Mouse (Mus musculus) spleen, adult 12 weeks (tissue): ENCODE results near the gene Ctxn1.

Experiments used
- DNase-seq: peaks from one replicate; pipeline ENCODE4 v3.0.0; 2022; ENCODE audit warnings: low spot score

The Ctxn1 gene

GRCm38 (mm10) chr8:4214006-4214980, 44.8 kb downstream of the Ctxn1 start:
- peak; percentile 11 for DNase-seq

GRCm38 (mm10) chr8:4213210-4214005, 45.7 kb downstream of the Ctxn1 start:
- DNase-seq, result no peak

- no peak for DNase-seq
Observed at GRCm38 (mm10) chr8:4212809-4213209, 46.3 kb downstream of the Ctxn1 start.

- DNase-seq, result no peak
Observed at GRCm38 (mm10) chr8:4211097-4211496, 48.0 kb downstream of the Ctxn1 start.
